Mouse (Mus musculus): ENCODE results near the gene Dmpk. TPM values are rescaled to one million over a fixed set of nuclear protein-coding genes. Genes with fewer than 3 reads are reported as not detected.

The Dmpk gene
- polyA plus RNA-seq, 1 experiment: 294 TPM

GRCm38 (mm10) chr7:19130657-19131056, 47.0 kb downstream of the Dmpk start:
- H3K27me3 ChIP-seq (ENCODE audit: control insufficient read depth, insufficient read depth, insufficient read length): no peaks in the 10 kb centered on the region
- H3K4me3 ChIP-seq: peak overlapping the region; percentile 23
- no peak overlapping the region for H3ac ChIP-seq (ENCODE audit: control insufficient read depth, insufficient read length)
- H3K36me3 ChIP-seq (ENCODE audit: control insufficient read depth, insufficient read depth): no peaks in the 10 kb centered on the region
- H3K79me2 ChIP-seq (ENCODE audit: control insufficient read depth, insufficient read depth): peaks cover 9% of the 10 kb centered on the region
- TF ChIP-seq REST (IDR thresholded peaks at IDR 0.05; ENCODE audit: insufficient read depth, insufficient read length): no peak
- no peak for TF ChIP-seq CEBPB (IDR thresholded peaks at IDR 0.05; ENCODE audit: insufficient read depth, poor library complexity, severe bottlenecking)
- H3K4me2 ChIP-seq (ENCODE audit: low read depth): peak overlapping the region; percentile 75

GRCm38 (mm10) chr7:19131324-19131848, 47.7 kb downstream of the Dmpk start:
- Histone ChIP-seq H3K4me3 (peak overlapping the region; percentile 23), H3K36me3 (ENCODE audit: control insufficient read depth, insufficient read depth) (no peaks in the 10 kb centered on the region), H3ac (ENCODE audit: control insufficient read depth, insufficient read length) (no peak overlapping the region), H3K79me2 (ENCODE audit: control insufficient read depth, insufficient read depth) (peaks cover 9% of the 10 kb centered on the region), H3K27me3 (ENCODE audit: control insufficient read depth, insufficient read depth, insufficient read length) (no peaks in the 10 kb centered on the region), H3K4me2 (ENCODE audit: low read depth) (peak overlapping the region; percentile 85)
- no peak for TF ChIP-seq MAX (IDR thresholded peaks at IDR 0.05; ENCODE audit: low read depth)
- peak in 1 of 3 experiments; percentile 19 for TF ChIP-seq MYOD1 (IDR thresholded peaks at IDR 0.05; ENCODE audit: control insufficient read depth in 1 of 3, insufficient read length in 2 of 3, low read depth in 2 of 3)
- TF ChIP-seq CEBPB (IDR thresholded peaks at IDR 0.05; ENCODE audit: insufficient read depth, poor library complexity, severe bottlenecking): no peak
- TF ChIP-seq REST (IDR thresholded peaks at IDR 0.05; ENCODE audit: insufficient read depth, insufficient read length): no peak
- TF ChIP-seq TCF3 (IDR thresholded peaks at IDR 0.05; ENCODE audit: insufficient read length, low read depth): no peak
- TF ChIP-seq SRF (IDR thresholded peaks at IDR 0.05; ENCODE audit: control insufficient read depth, insufficient read length, low read depth): peak; percentile 99
- TF ChIP-seq USF1 (IDR thresholded peaks at IDR 0.05; ENCODE audit: low read depth): peak; percentile 76
- no peak for TF ChIP-seq TCF12 (IDR thresholded peaks at IDR 0.05; ENCODE audit: insufficient read depth, poor library complexity, severe bottlenecking)
- TF ChIP-seq E2F4 (IDR thresholded peaks at IDR 0.05; ENCODE audit: insufficient read depth): peak; percentile 1
- no peak for TF ChIP-seq POLR2A (IDR thresholded peaks at IDR 0.05; ENCODE audit: insufficient read length, low read depth)
- peak; percentile 64 for TF ChIP-seq POLR2AphosphoS2 (IDR thresholded peaks at IDR 0.05; ENCODE audit: insufficient read length, low read depth)
- no peak for TF ChIP-seq MYOG (IDR thresholded peaks at IDR 0.05; ENCODE audit: control insufficient read depth in 1 of 3, insufficient read depth in 1 of 3, insufficient read length in 2 of 3, low read depth in 2 of 3)

DNA sequence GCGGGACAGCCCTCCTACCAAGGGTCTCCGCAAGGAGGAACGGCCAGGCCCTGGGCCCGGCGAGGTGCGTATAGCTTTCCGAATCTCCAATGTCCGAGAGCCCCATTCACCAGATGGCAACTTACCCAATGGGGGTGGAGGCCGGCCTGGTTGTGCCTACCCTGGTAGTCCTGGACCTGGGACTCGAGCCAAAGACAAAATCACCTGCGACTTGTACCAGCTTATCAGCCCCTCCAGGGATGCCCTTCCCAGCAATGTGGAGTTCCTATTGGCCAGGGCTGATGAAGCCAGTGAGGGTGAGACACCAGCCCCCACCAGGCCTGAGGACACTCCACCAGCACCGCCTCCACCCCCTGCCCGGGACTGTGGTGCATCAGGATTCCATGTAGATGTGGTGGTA, 52.5 kb downstream of the Dmpk start:
- H3ac ChIP-seq (ENCODE audit: control insufficient read depth, insufficient read length): no peak overlapping the region
- peaks cover 9% of the 10 kb centered on the region for H3K79me2 ChIP-seq (ENCODE audit: control insufficient read depth, insufficient read depth)
- no peak overlapping the region for H3K4me3 ChIP-seq
- H3K36me3 ChIP-seq (ENCODE audit: control insufficient read depth, insufficient read depth): no peaks in the 10 kb centered on the region
- H3K27me3 ChIP-seq (ENCODE audit: control insufficient read depth, insufficient read depth, insufficient read length): no peaks in the 10 kb centered on the region
- H3K4me2 ChIP-seq (ENCODE audit: low read depth): no peak overlapping the region
- no peak for TF ChIP-seq MYOD1 (IDR thresholded peaks at IDR 0.05; ENCODE audit: control insufficient read depth in 1 of 3, insufficient read length in 2 of 3, low read depth in 2 of 3)
- TF ChIP-seq REST (IDR thresholded peaks at IDR 0.05; ENCODE audit: insufficient read depth, insufficient read length): no peak
- no peak for TF ChIP-seq MAX (IDR thresholded peaks at IDR 0.05; ENCODE audit: low read depth)
- no peak for TF ChIP-seq POLR2AphosphoS2 (IDR thresholded peaks at IDR 0.05; ENCODE audit: insufficient read length, low read depth)
- TF ChIP-seq SRF (IDR thresholded peaks at IDR 0.05; ENCODE audit: control insufficient read depth, insufficient read length, low read depth): no peak

GRCm38 (mm10) chr7:19136673-19137334, 53.2 kb downstream of the Dmpk start:
- Histone ChIP-seq H3K79me2 (ENCODE audit: control insufficient read depth, insufficient read depth) (peaks cover 9% of the 10 kb centered on the region), H3K36me3 (ENCODE audit: control insufficient read depth, insufficient read depth) (no peaks in the 10 kb centered on the region), H3K4me3 (no peak overlapping the region), H3K27me3 (ENCODE audit: control insufficient read depth, insufficient read depth, insufficient read length) (no peaks in the 10 kb centered on the region), H3K4me2 (ENCODE audit: low read depth) (no peak overlapping the region), H3ac (ENCODE audit: control insufficient read depth, insufficient read length) (no peak overlapping the region)
- no peak for TF ChIP-seq POLR2A (IDR thresholded peaks at IDR 0.05; ENCODE audit: insufficient read length, low read depth)
- TF ChIP-seq MYOD1 (IDR thresholded peaks at IDR 0.05; ENCODE audit: control insufficient read depth in 1 of 3, insufficient read length in 2 of 3, low read depth in 2 of 3): no peak
- no peak for TF ChIP-seq MAX (IDR thresholded peaks at IDR 0.05; ENCODE audit: low read depth)
- TF ChIP-seq CEBPB (IDR thresholded peaks at IDR 0.05; ENCODE audit: insufficient read depth, poor library complexity, severe bottlenecking): no peak
- TF ChIP-seq TCF3 (IDR thresholded peaks at IDR 0.05; ENCODE audit: insufficient read length, low read depth): no peak
- TF ChIP-seq USF1 (IDR thresholded peaks at IDR 0.05; ENCODE audit: low read depth): no peak
- TF ChIP-seq TCF12 (IDR thresholded peaks at IDR 0.05; ENCODE audit: insufficient read depth, poor library complexity, severe bottlenecking): no peak
- no peak for TF ChIP-seq SRF (IDR thresholded peaks at IDR 0.05; ENCODE audit: control insufficient read depth, insufficient read length, low read depth)
- TF ChIP-seq E2F4 (IDR thresholded peaks at IDR 0.05; ENCODE audit: insufficient read depth): no peak
- no peak for TF ChIP-seq POLR2AphosphoS2 (IDR thresholded peaks at IDR 0.05; ENCODE audit: insufficient read length, low read depth)
- no peak for TF ChIP-seq MYOG (IDR thresholded peaks at IDR 0.05; ENCODE audit: control insufficient read depth in 1 of 3, insufficient read depth in 1 of 3, insufficient read length in 2 of 3, low read depth in 2 of 3)
- no peak for TF ChIP-seq REST (IDR thresholded peaks at IDR 0.05; ENCODE audit: insufficient read depth, insufficient read length)

DNA sequence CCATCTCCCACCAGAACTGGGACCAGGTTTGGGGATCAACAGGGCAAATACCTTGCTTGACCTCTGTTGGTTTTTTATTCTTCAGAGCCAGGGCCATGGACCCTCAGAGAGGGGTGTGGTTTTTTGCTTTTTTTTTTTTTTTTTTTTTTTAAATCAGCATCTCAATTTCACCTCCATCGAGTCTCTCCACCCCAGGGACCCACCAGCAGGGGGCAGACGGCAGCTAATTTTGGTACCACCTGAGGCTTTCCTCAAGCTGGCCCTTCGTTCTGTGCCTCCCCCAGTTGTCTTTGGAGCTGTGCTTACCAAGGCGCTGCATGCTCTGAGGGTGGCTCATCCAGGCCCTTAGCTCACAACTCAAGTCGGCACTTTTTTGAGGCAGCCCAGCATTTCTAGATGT, 53.7 kb downstream of the Dmpk start:
- Histone ChIP-seq H3K4me3 (no peak overlapping the region), H3ac (ENCODE audit: control insufficient read depth, insufficient read length) (no peak overlapping the region), H3K36me3 (ENCODE audit: control insufficient read depth, insufficient read depth) (no peaks in the 10 kb centered on the region), H3K27me3 (ENCODE audit: control insufficient read depth, insufficient read depth, insufficient read length) (no peaks in the 10 kb centered on the region), H3K79me2 (ENCODE audit: control insufficient read depth, insufficient read depth) (peaks cover 9% of the 10 kb centered on the region), H3K4me2 (ENCODE audit: low read depth) (no peak overlapping the region)
- TF ChIP-seq E2F4 (IDR thresholded peaks at IDR 0.05; ENCODE audit: insufficient read depth) (no peak), MYOG (IDR thresholded peaks at IDR 0.05; ENCODE audit: control insufficient read depth in 1 of 3, insufficient read depth in 1 of 3, insufficient read length in 2 of 3, low read depth in 2 of 3) (no peak), CEBPB (IDR thresholded peaks at IDR 0.05; ENCODE audit: insufficient read depth, poor library complexity, severe bottlenecking) (no peak), POLR2AphosphoS2 (IDR thresholded peaks at IDR 0.05; ENCODE audit: insufficient read length, low read depth) (no peak), REST (IDR thresholded peaks at IDR 0.05; ENCODE audit: insufficient read depth, insufficient read length) (no peak), TCF12 (IDR thresholded peaks at IDR 0.05; ENCODE audit: insufficient read depth, poor library complexity, severe bottlenecking) (no peak), TCF3 (IDR thresholded peaks at IDR 0.05; ENCODE audit: insufficient read length, low read depth) (no peak)

Other genes with a start within 250 kb of the Dmpk start
- gene Mill2, start 243.9 kb upstream of the Dmpk start, polyA plus RNA-seq (2012; fragmentation: generic; extraction: Trizol): 0.24 TPM
- not detected for gene Pglyrp1, start 212.5 kb upstream of the Dmpk start, polyA plus RNA-seq (2012; fragmentation: generic; extraction: Trizol)
- gene Ccdc61, start 173.4 kb upstream of the Dmpk start, polyA plus RNA-seq (2012; fragmentation: generic; extraction: Trizol): 7.7 TPM
- 0.06 TPM for gene Nova2, start 158.0 kb upstream of the Dmpk start, polyA plus RNA-seq (2012; fragmentation: generic; extraction: Trizol)
- gene Nanos2, start 96.4 kb upstream of the Dmpk start, polyA plus RNA-seq (2012; fragmentation: generic; extraction: Trizol): not detected
- gene Mypop, start 92.6 kb upstream of the Dmpk start, polyA plus RNA-seq (2012; fragmentation: generic; extraction: Trizol): 10.4 TPM
- gene Irf2bp1, start 79.8 kb upstream of the Dmpk start, polyA plus RNA-seq (2012; fragmentation: generic; extraction: Trizol): 27.6 TPM
- 0.12 TPM for gene Foxa3, start 60.3 kb upstream of the Dmpk start, polyA plus RNA-seq (2012; fragmentation: generic; extraction: Trizol)
- 90.3 TPM for gene Sympk, start 59.5 kb upstream of the Dmpk start, polyA plus RNA-seq (2012; fragmentation: generic; extraction: Trizol)
- 0.04 TPM for gene Rsph6a, start 29.2 kb upstream of the Dmpk start, polyA plus RNA-seq (2012; fragmentation: generic; extraction: Trizol)
- gene Dmwd, start 7.6 kb upstream of the Dmpk start, polyA plus RNA-seq (2012; fragmentation: generic; extraction: Trizol): 83.7 TPM
- 1.6 TPM for gene Six5, start 10.7 kb downstream of the Dmpk start, polyA plus RNA-seq (2012; fragmentation: generic; extraction: Trizol)
- not detected for gene Gm4969, start 34.5 kb downstream of the Dmpk start, polyA plus RNA-seq (2012; fragmentation: generic; extraction: Trizol)
- 6.2 TPM for gene Fbxo46, start 36.0 kb downstream of the Dmpk start, polyA plus RNA-seq (2012; fragmentation: generic; extraction: Trizol)
- 7.7 TPM for gene Qpctl, start 65.4 kb downstream of the Dmpk start, polyA plus RNA-seq (2012; fragmentation: generic; extraction: Trizol)
- gene Snrpd2, start 65.9 kb downstream of the Dmpk start, polyA plus RNA-seq (2012; fragmentation: generic; extraction: Trizol): 192 TPM
- gene Gipr, start 82.3 kb downstream of the Dmpk start, polyA plus RNA-seq (2012; fragmentation: generic; extraction: Trizol): 0.48 TPM
- 47.7 TPM for gene Eml2, start 92.6 kb downstream of the Dmpk start, polyA plus RNA-seq (2012; fragmentation: generic; extraction: Trizol)
- 0.10 TPM for gene Gpr4, start 128.7 kb downstream of the Dmpk start, polyA plus RNA-seq (2012; fragmentation: generic; extraction: Trizol)
- 29.8 TPM for gene Opa3, start 144.5 kb downstream of the Dmpk start, polyA plus RNA-seq (2012; fragmentation: generic; extraction: Trizol)
- gene Vasp, start 188.0 kb downstream of the Dmpk start, polyA plus RNA-seq (2012; fragmentation: generic; extraction: Trizol): 189 TPM
- gene Ppm1n, start 196.2 kb downstream of the Dmpk start, polyA plus RNA-seq (2012; fragmentation: generic; extraction: Trizol): 0.42 TPM
- gene Rtn2, start 198.8 kb downstream of the Dmpk start, polyA plus RNA-seq (2012; fragmentation: generic; extraction: Trizol): 340 TPM
- 0.82 TPM for gene Fosb, start 226.2 kb downstream of the Dmpk start, polyA plus RNA-seq (2012; fragmentation: generic; extraction: Trizol)